Mouse (Mus musculus) G1E (cell line): Measurements from ENCODE around the gene Gm28042. TPM values are rescaled to one million over a fixed set of nuclear protein-coding genes. Genes with fewer than 3 reads are reported as not detected.

ENCODE experiments used
- ATAC-seq: 2 replicates; pipeline ENCODE4 v1.8.0; 2016; ENCODE audit warnings: mild to moderate bottlenecking; ENCODE audit not compliant: insufficient number of reproducible peaks, poor library complexity, low FRiP score, severe bottlenecking; ENCODE audit errors: extremely low read depth
- DNase-seq: peaks from one replicate; pipeline ENCODE4 v3.0.0; 2012; ENCODE audit warnings: low spot score
- H3K27me3 ChIP-seq: 2 replicates; pipeline ENCODE4 v1.6.1; 2012; ENCODE audit warnings: mild to moderate bottlenecking, low read length, inconsistent platforms; ENCODE audit not compliant: insufficient read depth
- H3K36me3 ChIP-seq: replicated peaks from 2 replicates; pipeline ENCODE3; 2012; ENCODE audit warnings: mild to moderate bottlenecking, inconsistent platforms
- H3K4me1 ChIP-seq: 2 replicates; pipeline ENCODE4 v1.6.1; 2012; ENCODE audit warnings: low read depth, low read length, inconsistent platforms, mixed read lengths; ENCODE audit not compliant: insufficient read depth
- H3K4me3 ChIP-seq: 2 replicates; pipeline ENCODE4 v1.5.1; 2012; ENCODE audit warnings: low read depth, mild to moderate bottlenecking, inconsistent platforms, low read length, moderate library complexity, mixed read lengths
- H3K9me3 ChIP-seq: replicated peaks from 2 replicates; pipeline ENCODE4 v1.6.1; 2012; ENCODE audit warnings: inconsistent platforms
- CTCF ChIP-seq: IDR thresholded peaks from 2 replicates; pipeline ENCODE4 v1.5.1; 2012; ENCODE audit warnings: low read depth, low read length, inconsistent platforms, mixed read lengths
- GATA1 ChIP-seq: IDR thresholded peaks from 2 replicates; pipeline ENCODE4 v1.6.1; 2012; ENCODE audit warnings: borderline replicate concordance, low read length, inconsistent platforms, mixed read lengths
- GATA2 ChIP-seq: IDR thresholded peaks from 2 replicates; pipeline ENCODE4 v1.6.1; 2012; ENCODE audit warnings: low read depth, low read length, inconsistent platforms, borderline replicate concordance
- POLR2AphosphoS5 ChIP-seq: IDR thresholded peaks from 2 replicates; pipeline ENCODE4 v1.6.1; 2012; ENCODE audit warnings: low read depth, low read length, inconsistent platforms; ENCODE audit not compliant: insufficient replicate concordance
- TAL1 ChIP-seq: conservative IDR thresholded peaks from 2 replicates; pipeline ENCODE4 v1.6.1; 2012; ENCODE audit warnings: low read depth, low read length, inconsistent platforms, mixed read lengths
- polyA plus RNA-seq: library from polyadenylated mRNA; stranded (reverse); fragments of >175 nt; gene quantifications from 2 replicates; pipeline ENCODE4 v1.2.3, GENCODE M21; 2012
- total RNA-seq, 2 experiments: library from RNA; stranded (forward) in 1 of 2; stranded (reverse) in 1 of 2; fragments of 200-1000 nt in 1 of 2; fragments of >200 nt in 1 of 2; fragmentation: Nextera tagmentation in 1 of 2; gene quantifications; 2 replicates each; pipeline ENCODE4 v1.2.3; 2014 to 2017

The Gm28042 gene
- total and polyA plus RNA-seq, 3 experiments, result 0.05 to 0.21 TPM; not detected in 1

- H3K4me3 ChIP-seq, result no peak overlapping the region
- no peak for TF ChIP-seq GATA2
- no peak for TF ChIP-seq TAL1
- no peak for TF ChIP-seq POLR2AphosphoS5
- TF ChIP-seq GATA1, result no peak
- no peak for TF ChIP-seq CTCF
- peaks cover 67% of the 10 kb centered on the region for H3K27me3 ChIP-seq
- DNase-seq (no peak), ATAC-seq (no peak)
- H3K4me1 ChIP-seq, result no peaks in the 10 kb centered on the region
- no peaks in the 10 kb centered on the region for H3K36me3 ChIP-seq
- H3K9me3 ChIP-seq, result no peaks in the 10 kb centered on the region
Observed at GRCm38 (mm10) chr2:120076076-120076705, 48.9 kb downstream of the Gm28042 start.

DNA sequence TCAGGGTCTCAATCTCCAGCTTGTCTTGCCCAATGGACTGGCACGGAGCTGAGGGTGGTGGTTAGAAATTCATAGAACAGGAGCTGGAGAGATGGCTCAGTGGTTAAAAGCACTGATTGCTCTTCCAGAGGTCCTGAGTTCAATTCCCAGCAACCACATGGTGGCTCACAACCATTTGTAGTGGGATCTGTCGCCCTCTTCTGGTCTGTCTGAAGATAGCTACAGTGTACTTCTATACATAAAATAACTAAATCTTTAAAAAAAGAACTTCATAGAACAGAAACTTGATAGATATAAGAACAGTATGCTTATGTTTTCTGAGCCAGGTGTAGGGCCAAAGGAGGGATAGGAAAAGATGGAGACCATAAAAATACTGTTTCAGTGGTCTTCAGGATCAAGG is 55.1 kb downstream of the Gm28042 start:
- Histone ChIP-seq H3K4me3 (no peak overlapping the region), H3K4me1 (peaks cover 15% of the 10 kb centered on the region), H3K9me3 (peaks cover 3% of the 10 kb centered on the region; the same call in 1 of the 2 replicates), H3K36me3 (no peaks in the 10 kb centered on the region), H3K27me3 (peaks cover 25% of the 10 kb centered on the region)
- ATAC-seq (no peak), DNase-seq (no peak)
- no peak for TF ChIP-seq GATA1
- no peak for TF ChIP-seq GATA2
- TF ChIP-seq TAL1, result no peak
- TF ChIP-seq POLR2AphosphoS5, result no peak
- no peak for TF ChIP-seq CTCF

- TF ChIP-seq GATA2, result no peak
- no peak for TF ChIP-seq POLR2AphosphoS5
- TF ChIP-seq GATA1, result no peak
- TF ChIP-seq TAL1, result no peak
- no peak for TF ChIP-seq CTCF
- H3K36me3 ChIP-seq, result peaks cover 4% of the 10 kb centered on the region
- H3K27me3 ChIP-seq, result peaks cover 13% of the 10 kb centered on the region
- H3K4me3 ChIP-seq, result no peak overlapping the region; the same call in 1 of the 2 replicates
- H3K4me1 ChIP-seq, result peaks cover 15% of the 10 kb centered on the region
- DNase-seq, result peak; percentile 50
- no peak for ATAC-seq
- peaks cover 3% of the 10 kb centered on the region; the same call in 1 of the 2 replicates for H3K9me3 ChIP-seq
Observed at GRCm38 (mm10) chr2:120084593-120085361, 57.5 kb downstream of the Gm28042 start.

DNA sequence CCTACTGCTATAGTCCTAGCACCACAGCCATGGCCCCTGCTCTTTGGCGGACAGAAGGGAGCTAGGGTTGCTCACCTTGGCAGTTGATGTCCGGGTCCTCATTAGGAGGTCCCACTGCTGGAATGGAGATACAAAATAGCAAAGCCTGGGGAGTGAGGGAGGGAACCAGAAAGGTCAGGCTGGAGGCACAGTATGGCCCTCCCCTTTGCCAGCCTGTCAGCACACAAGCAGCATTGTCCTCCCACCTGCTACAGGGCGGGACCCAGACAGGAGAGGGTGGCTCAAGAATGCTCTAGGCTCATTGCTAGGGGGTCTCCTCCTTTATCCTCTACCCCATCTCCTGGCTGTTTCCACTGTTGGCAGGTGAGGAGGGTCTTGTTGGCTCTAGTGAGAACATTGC is 58.7 kb downstream of the Gm28042 start:
- H3K27me3 ChIP-seq, result peaks cover 6% of the 10 kb centered on the region; the same call in 1 of the 2 replicates
- H3K36me3 ChIP-seq, result peaks cover 17% of the 10 kb centered on the region
- peaks cover 3% of the 10 kb centered on the region; the same call in 1 of the 2 replicates for H3K9me3 ChIP-seq
- peaks cover 15% of the 10 kb centered on the region for H3K4me1 ChIP-seq
- H3K4me3 ChIP-seq, result no peak overlapping the region
- DNase-seq (no peak), ATAC-seq (no peak)
- TF ChIP-seq CTCF (no peak), TAL1 (no peak), GATA1 (no peak), GATA2 (no peak)

DNA sequence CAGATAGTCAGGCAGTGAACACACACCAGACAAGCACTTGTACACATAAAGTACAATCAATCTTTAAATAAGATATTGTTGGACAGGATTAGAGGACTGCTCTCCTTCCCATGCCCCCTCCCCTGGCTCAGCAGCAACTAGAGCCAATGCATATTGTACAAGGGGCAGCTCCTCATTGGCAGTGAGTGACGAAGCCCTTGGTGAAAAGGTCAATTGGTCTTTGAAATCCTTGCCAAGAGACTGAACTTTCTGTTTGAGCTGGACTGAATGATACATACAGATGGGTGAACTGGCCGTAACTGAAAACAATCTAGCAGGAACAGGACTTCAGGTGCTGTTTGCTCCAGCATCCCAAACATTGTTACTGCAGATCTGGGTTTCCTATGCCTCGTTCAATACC is 60.1 kb downstream of the Gm28042 start:
- TF ChIP-seq GATA2 (no peak), CTCF (no peak), GATA1 (no peak)
- Histone ChIP-seq H3K4me1 (peaks cover 15% of the 10 kb centered on the region), H3K4me3 (no peak overlapping the region), H3K27me3 (no peaks in the 10 kb centered on the region), H3K9me3 (no peaks in the 10 kb centered on the region), H3K36me3 (peaks cover 29% of the 10 kb centered on the region)
- no peak for DNase-seq
- no peak for ATAC-seq

DNA sequence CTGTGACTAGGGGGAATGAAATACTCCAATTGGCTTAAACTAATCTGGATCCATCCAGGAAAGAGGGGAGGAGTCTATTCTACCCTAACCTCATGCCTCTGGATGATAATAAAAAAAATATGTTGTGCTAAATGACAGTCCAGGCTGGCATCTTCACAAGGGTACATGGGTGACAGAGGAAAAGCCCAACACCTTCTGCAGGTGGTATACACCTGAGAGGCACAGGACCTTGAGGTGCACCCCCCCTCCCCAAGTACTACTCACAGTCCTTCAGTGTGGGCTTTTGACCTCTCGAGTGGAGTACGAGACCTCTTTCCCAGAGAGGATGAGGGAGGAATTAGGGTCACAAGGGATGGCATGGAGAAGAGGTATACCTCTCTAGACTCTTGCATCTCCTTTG is 60.6 kb downstream of the Gm28042 start:
- peaks cover 15% of the 10 kb centered on the region for H3K4me1 ChIP-seq
- no peak for TF ChIP-seq CTCF
- no peak for TF ChIP-seq GATA2
- no peak for TF ChIP-seq TAL1
- H3K27me3 ChIP-seq, result no peaks in the 10 kb centered on the region
- DNase-seq (no peak), ATAC-seq (no peak)
- peaks cover 34% of the 10 kb centered on the region for H3K36me3 ChIP-seq
- H3K9me3 ChIP-seq, result no peaks in the 10 kb centered on the region
- H3K4me3 ChIP-seq, result no peak overlapping the region
